Mouse (Mus musculus) activated CD4-positive, CD25-positive, alpha-beta regulatory T cell, adult 9 weeks (primary cell): ENCODE measurements around the gene OR5BS1P. TPM values are rescaled to one million over a fixed set of nuclear protein-coding genes. Genes with fewer than 3 reads are reported as not detected.

Experiments
- polyA plus RNA-seq: library from polyadenylated mRNA; unstranded; fragments of 100-300 nt; shearing (Covaris generic); gene quantifications from one replicate; pipeline ENCODE4 v1.2.1, GENCODE M21; 2017

Gene OR5BS1P
- not detected for polyA plus RNA-seq

DNA sequence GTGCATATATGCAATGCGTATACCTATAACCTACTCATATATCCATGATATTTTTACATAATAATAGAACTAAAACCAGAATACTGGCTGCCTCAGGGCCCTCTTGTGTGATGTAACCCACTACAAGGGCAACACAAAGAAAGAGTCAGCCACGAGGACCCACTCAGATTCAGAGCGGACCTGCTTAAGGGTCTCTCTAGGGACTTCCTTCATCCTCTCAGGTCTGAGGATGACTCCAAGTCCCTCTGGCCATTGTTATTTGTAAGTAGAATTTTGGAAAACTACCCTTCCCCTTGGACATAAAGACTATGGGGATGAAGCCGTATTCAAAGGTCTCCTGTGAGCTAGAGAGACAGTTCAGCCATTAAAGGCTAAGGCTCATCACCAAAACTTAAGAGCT lies at the start of gene OR5BS1P:
Gene OR5BS1P (plus strand): TSS at position 301 of the 400 bp plus-strand sequence.

GRCm38 (mm10) chr15:98430925-98431324 lies 38.8 kb upstream of the OR5BS1P start, which contains the start of gene Olfr282:
Gene Olfr282, plus strand, starts transcription at chr15:98431225.

GRCm38 (mm10) chr15:98452288-98452687 lies 17.4 kb upstream of the OR5BS1P start, which contains the start of gene Olfr281:
Gene Olfr281, plus strand, starts transcription at chr15:98452588.

DNA sequence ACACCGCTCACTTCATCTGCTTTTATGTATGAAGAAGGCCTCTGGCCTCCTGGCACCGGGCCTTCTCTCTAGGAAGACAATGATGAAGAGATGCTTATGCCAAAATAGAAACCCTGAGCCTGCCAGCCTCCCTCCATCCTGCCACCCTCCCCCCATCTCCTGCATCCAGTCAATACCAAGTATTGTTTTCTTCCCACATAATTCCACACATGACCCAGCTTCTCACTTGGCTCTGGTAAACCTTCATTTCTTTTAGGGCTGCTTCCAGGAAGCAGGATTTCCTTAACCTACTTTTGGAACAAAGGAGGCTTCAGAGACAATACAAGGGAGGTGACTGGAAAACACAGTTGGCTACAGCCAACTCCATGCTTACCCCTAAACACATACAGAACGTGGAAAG lies 13.0 kb downstream of the OR5BS1P start, which contains the start of gene Lalba:
Gene Lalba (minus strand): TSS at position 21 of the 400 bp plus-strand sequence.

GRCm38 (mm10) chr15:98492102-98492501 lies 22.4 kb downstream of the OR5BS1P start, which contains the start of gene Olfr279:
Gene Olfr279, plus strand, starts transcription at chr15:98492402.

Other genes starting within 250 kb of the OR5BS1P start
- gene Gm44579, start 248.9 kb upstream of the OR5BS1P start, polyA plus RNA-seq, result not detected
- not detected for gene Olfr287, start 248.8 kb upstream of the OR5BS1P start, polyA plus RNA-seq
- gene Olfr286, start 235.4 kb upstream of the OR5BS1P start, polyA plus RNA-seq, result not detected
- gene H1fnt, start 212.6 kb upstream of the OR5BS1P start, polyA plus RNA-seq, result not detected
- not detected for gene Zfp641, start 173.7 kb upstream of the OR5BS1P start, polyA plus RNA-seq
- not detected for gene Olfr285, start 152.5 kb upstream of the OR5BS1P start, polyA plus RNA-seq
- not detected for gene Olfr284, start 128.9 kb upstream of the OR5BS1P start, polyA plus RNA-seq
- not detected for gene Olfr283, start 89.0 kb upstream of the OR5BS1P start, polyA plus RNA-seq
- not detected for gene Olfr282, start 38.7 kb upstream of the OR5BS1P start, polyA plus RNA-seq
- gene Olfr281, start 17.3 kb upstream of the OR5BS1P start, polyA plus RNA-seq, result not detected
- gene Lalba, start 12.8 kb downstream of the OR5BS1P start, polyA plus RNA-seq, result not detected
- gene Olfr279, start 22.5 kb downstream of the OR5BS1P start, polyA plus RNA-seq, result 0.06 TPM
- 38.3 TPM for gene Kansl2, start 64.4 kb downstream of the OR5BS1P start, polyA plus RNA-seq
- 80.8 TPM for gene Ccnt1, start 101.0 kb downstream of the OR5BS1P start, polyA plus RNA-seq
- not detected for gene 4930415O20Rik, start 101.1 kb downstream of the OR5BS1P start, polyA plus RNA-seq
- gene Adcy6, start 140.2 kb downstream of the OR5BS1P start, polyA plus RNA-seq, result 2.6 TPM
- 0.22 TPM for gene Cacnb3, start 160.9 kb downstream of the OR5BS1P start, polyA plus RNA-seq
- gene Ddx23, start 193.0 kb downstream of the OR5BS1P start, polyA plus RNA-seq, result 31.8 TPM
- gene Rnd1, start 207.6 kb downstream of the OR5BS1P start, polyA plus RNA-seq, result 0.70 TPM
- not detected for gene Ccdc65, start 238.3 kb downstream of the OR5BS1P start, polyA plus RNA-seq